Mouse (Mus musculus) erythroblast, adult 5-6 weeks (primary cell): Measurements from ENCODE around the gene Igflr1. TPM values are rescaled to one million over a fixed set of nuclear protein-coding genes. Genes with fewer than 3 reads are reported as not detected.

ENCODE experiments used
- ATAC-seq: replicated peaks from 2 replicates; pipeline ENCODE4 v1.8.0; 2016; ENCODE audit warnings: moderate number of reproducible peaks, mild to moderate bottlenecking, moderate TSS enrichment, inconsistent platforms; ENCODE audit not compliant: poor library complexity, low FRiP score, severe bottlenecking
- total RNA-seq, 2 experiments: library from RNA; stranded (forward) in 1 of 2; stranded (reverse) in 1 of 2; fragments of 150-400 nt in 1 of 2; fragments of 200-764, 138-1000 nt in 1 of 2; gene quantifications; 2 replicates each; pipeline versions ENCODE4 v1.2.3 to v1.2.4; 2015 to 2017; ENCODE audit warnings: low replicate concordance in 2 of 2

Igflr1 gene
- total RNA-seq (2015; ENCODE audit: low replicate concordance): 4.0 and 7.3 TPM in 2 replicates
- total RNA-seq (2017; ENCODE audit: low replicate concordance): not detected in 2 replicates

- ATAC-seq: no peak
Measured at GRCm38 (mm10) chr7:30564970-30565571, at the start of gene Igflr1. Gene Igflr1 (plus strand): TSS chr7:30565427.

GRCm38 (mm10) chr7:30518325-30518724 lies 46.9 kb upstream of the Igflr1 start:
- ATAC-seq: no peak

- ATAC-seq: no peak
Measured at GRCm38 (mm10) chr7:30520396-30520795, 44.8 kb upstream of the Igflr1 start.

- ATAC-seq: no peak
Measured at GRCm38 (mm10) chr7:30520856-30521255, 44.4 kb upstream of the Igflr1 start.

- no peak for ATAC-seq
Measured at GRCm38 (mm10) chr7:30522871-30523270, 42.4 kb upstream of the Igflr1 start.

- no peak for ATAC-seq
Measured at GRCm38 (mm10) chr7:30524487-30524886, 40.7 kb upstream of the Igflr1 start.

GRCm38 (mm10) chr7:30525954-30526353 lies 39.3 kb upstream of the Igflr1 start:
- no peak for ATAC-seq

- no peak for ATAC-seq
Measured at GRCm38 (mm10) chr7:30526399-30526798, 38.8 kb upstream of the Igflr1 start.

- no peak for ATAC-seq
Measured at GRCm38 (mm10) chr7:30526981-30527380, 38.2 kb upstream of the Igflr1 start.

- no peak for ATAC-seq
Measured at GRCm38 (mm10) chr7:30531291-30531815, 33.9 kb upstream of the Igflr1 start.

GRCm38 (mm10) chr7:30532931-30533330 lies 32.3 kb upstream of the Igflr1 start:
- no peak for ATAC-seq

GRCm38 (mm10) chr7:30533941-30534632 lies 31.1 kb upstream of the Igflr1 start:
- no peak for ATAC-seq

- peak; percentile 89 for ATAC-seq
Measured at GRCm38 (mm10) chr7:30534633-30535577, 30.3 kb upstream of the Igflr1 start, which contains the start of gene Arhgap33. Gene Arhgap33 (minus strand): TSS chr7:30535060.

GRCm38 (mm10) chr7:30540572-30540971 lies 24.7 kb upstream of the Igflr1 start:
- ATAC-seq: no peak

- ATAC-seq: peak; percentile 29; the same call in 1 of the 2 replicates
Measured at GRCm38 (mm10) chr7:30544327-30544726, 20.9 kb upstream of the Igflr1 start.

- no peak for ATAC-seq
Measured at GRCm38 (mm10) chr7:30549880-30550279, 15.3 kb upstream of the Igflr1 start.

GRCm38 (mm10) chr7:30550603-30551002 lies 14.6 kb upstream of the Igflr1 start:
- ATAC-seq: no peak

GRCm38 (mm10) chr7:30551445-30552101 lies 13.7 kb upstream of the Igflr1 start:
- peak; percentile 59 for ATAC-seq
